Mouse (Mus musculus) limb, embryonic 11.5 days (tissue): ENCODE results near the gene Mapk8ip3. TPM values are rescaled to one million over a fixed set of nuclear protein-coding genes. Genes with fewer than 3 reads are reported as not detected.

Experiments used
- ATAC-seq: fragments of 200-750 bp; cut with Nextera tagmentation; 2 replicates; pipeline ENCODE4 v1.8.0; 2017; ENCODE audit warnings: low read depth; ENCODE audit not compliant: insufficient number of reproducible peaks, low FRiP score, low TSS enrichment
- DNase-seq: peaks from one replicate; pipeline ENCODE4 v3.0.0-alpha.2; 2015; ENCODE audit warnings: low spot score
- H3K27ac ChIP-seq: fragments of 300-500 bp; sonication (generic); replicated peaks from 2 replicates; pipeline ENCODE4 v1.5.1; 2014; ENCODE audit warnings: low read depth, mild to moderate bottlenecking, low read length
- H3K27me3 ChIP-seq: fragments of 300-500 bp; sonication (generic); 2 replicates; pipeline ENCODE4 v1.6.1; 2014; ENCODE audit warnings: mild to moderate bottlenecking, low read length, mixed read lengths; ENCODE audit not compliant: control insufficient read depth, insufficient read depth
- H3K36me3 ChIP-seq: fragments of 300-500 bp; sonication (generic); 2 replicates; pipeline ENCODE4 v1.6.1; 2014; ENCODE audit warnings: mild to moderate bottlenecking, low read length, moderate library complexity, mixed read lengths; ENCODE audit not compliant: control insufficient read depth, insufficient read depth
- H3K4me1 ChIP-seq: fragments of 300-500 bp; sonication (generic); 2 replicates; pipeline ENCODE4 v1.6.1; 2014; ENCODE audit warnings: low read length, mixed read lengths; ENCODE audit not compliant: control insufficient read depth, insufficient read depth
- H3K4me2 ChIP-seq: fragments of 300-500 bp; sonication (generic); 2 replicates; pipeline ENCODE4 v1.6.1; 2014; ENCODE audit warnings: low read depth, mild to moderate bottlenecking, moderate library complexity; ENCODE audit not compliant: severe bottlenecking
- H3K4me3 ChIP-seq: fragments of 300-500 bp; sonication (generic); 2 replicates; pipeline ENCODE4 v1.5.1; 2014; ENCODE audit warnings: low read depth, low read length
- H3K9ac ChIP-seq: fragments of 300-500 bp; sonication (generic); 2 replicates; pipeline ENCODE4 v1.6.1; 2014; ENCODE audit warnings: mild to moderate bottlenecking, low read length
- H3K9me3 ChIP-seq: fragments of 300-500 bp; sonication (generic); 2 replicates; pipeline ENCODE4 v1.6.1; 2016; ENCODE audit warnings: low read length; ENCODE audit not compliant: control insufficient read depth
- WGBS: fragments of 180-500 bp; shearing (Covaris S2); extraction: QIAGEN DNeasy Blood & Tissue Kit; methylation state at CpG from one replicate; pipeline ENCODE4 v1.1.7; 2014; 5-methylcytosine and 5-hydroxymethylcytosine counted together
- polyA plus RNA-seq: library from polyadenylated mRNA; unstranded; fragments of >200 nt; fragmentation: Nextera tagmentation; extraction: Ambion mirVana; gene quantifications from 2 replicates; pipeline ENCODE4 v1.2.1, GENCODE M21; 2014

Gene Mapk8ip3
- polyA plus RNA-seq, 1 experiment from 2014 or later, result 31.0 TPM

DNA sequence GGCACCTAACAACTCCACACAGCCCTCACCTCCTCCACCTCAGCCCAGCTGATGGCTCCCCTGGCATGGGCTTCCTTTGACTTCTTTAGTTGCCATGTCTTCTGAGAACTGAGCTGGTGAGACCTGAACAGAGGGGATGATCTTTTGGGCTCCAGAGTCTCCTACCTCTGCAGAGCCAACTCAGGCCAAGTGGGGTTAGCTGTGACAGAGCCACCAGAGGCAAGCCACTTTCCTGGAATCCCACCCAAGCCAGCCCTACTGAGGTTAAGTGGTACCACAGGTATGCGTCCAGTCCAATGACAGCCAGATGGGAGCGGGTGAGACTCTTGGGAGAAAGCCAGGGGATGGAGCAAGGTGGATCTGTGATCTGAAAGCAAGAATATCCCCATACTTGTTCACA lies 43.5 kb downstream of the Mapk8ip3 start:
- Histone ChIP-seq H3K27me3 (no peaks in the 10 kb centered on the region), H3K27ac (no peak overlapping the region), H3K9ac (no peak overlapping the region), H3K36me3 (peaks cover 27% of the 10 kb centered on the region), H3K4me1 (peaks cover 25% of the 10 kb centered on the region), H3K4me3 (no peak overlapping the region), H3K4me2 (no peak overlapping the region), H3K9me3 (no peaks in the 10 kb centered on the region)
- DNase-seq (no peak), ATAC-seq (no peak)
- WGBS, result 89% methylated on average over 2 of the region's 2 CpGs

- WGBS, result 95% methylated on average over 12 of the region's 12 CpGs
- Histone ChIP-seq H3K27ac (no peak overlapping the region), H3K9ac (no peak overlapping the region), H3K4me2 (no peak overlapping the region), H3K4me3 (no peak overlapping the region), H3K27me3 (no peaks in the 10 kb centered on the region), H3K9me3 (no peaks in the 10 kb centered on the region), H3K36me3 (peaks cover 23% of the 10 kb centered on the region), H3K4me1 (peaks cover 26% of the 10 kb centered on the region)
- no peak for DNase-seq
- ATAC-seq, result no peak
These were observed 44.0 kb downstream of the Mapk8ip3 start for GRCm38 (mm10) chr17:24892785-24893184.

GRCm38 (mm10) chr17:24891321-24891720 lies 45.5 kb downstream of the Mapk8ip3 start:
- Histone ChIP-seq H3K27me3 (no peaks in the 10 kb centered on the region), H3K36me3 (peaks cover 19% of the 10 kb centered on the region), H3K27ac (no peak overlapping the region), H3K4me1 (peaks cover 24% of the 10 kb centered on the region), H3K4me3 (no peak overlapping the region), H3K9me3 (no peaks in the 10 kb centered on the region), H3K4me2 (no peak overlapping the region), H3K9ac (no peak overlapping the region)
- ATAC-seq, result no peak
- 92% methylated on average over 13 of the region's 13 CpGs for WGBS
- DNase-seq, result no peak

GRCm38 (mm10) chr17:24890151-24891092 lies 46.4 kb downstream of the Mapk8ip3 start:
- no peak overlapping the region for H3K4me2 ChIP-seq
- WGBS, result 90% methylated on average over 19 of the region's 19 CpGs
- 0 out of 2 replicates have a peak overlapping the region, but pooled peaks have one; percentile 12 for H3K9ac ChIP-seq
- H3K27me3 ChIP-seq, result no peaks in the 10 kb centered on the region
- no peak overlapping the region for H3K4me3 ChIP-seq
- no peak overlapping the region for H3K27ac ChIP-seq
- ATAC-seq (no peak), DNase-seq (no peak)
- H3K36me3 ChIP-seq, result peaks cover 19% of the 10 kb centered on the region
- peaks cover 19% of the 10 kb centered on the region for H3K4me1 ChIP-seq
- no peaks in the 10 kb centered on the region for H3K9me3 ChIP-seq

- peaks cover 19% of the 10 kb centered on the region for H3K36me3 ChIP-seq
These were observed 47.9 kb downstream of the Mapk8ip3 start for GRCm38 (mm10) chr17:24888862-24889261.

GRCm38 (mm10) chr17:24887291-24888080 lies 49.3 kb downstream of the Mapk8ip3 start:
- Histone ChIP-seq H3K36me3 (peaks cover 19% of the 10 kb centered on the region), H3K9me3 (no peaks in the 10 kb centered on the region), H3K27ac (no peak overlapping the region), H3K9ac (peak overlapping the region; percentile 75), H3K4me2 (peak overlapping the region; percentile 93), H3K4me3 (peak overlapping the region; percentile 69), H3K4me1 (peaks cover 15% of the 10 kb centered on the region; the same call in 1 of the 2 replicates), H3K27me3 (no peaks in the 10 kb centered on the region)
- DNase-seq, result no peak
- ATAC-seq, result no peak
- WGBS, result 66% methylated on average over 18 of the region's 18 CpGs

More at GRCm38 (mm10) chr17:24888862-24889261, 47.9 kb downstream of the Mapk8ip3 start:
- ATAC-seq (no peak), DNase-seq (no peak)
- 91% methylated on average over 3 of the region's 3 CpGs for WGBS
- Histone ChIP-seq H3K4me1 (peaks cover 16% of the 10 kb centered on the region), H3K9me3 (no peaks in the 10 kb centered on the region), H3K27me3 (no peaks in the 10 kb centered on the region), H3K27ac (no peak overlapping the region), H3K9ac (no peak overlapping the region), H3K4me2 (0 out of 2 replicates have a peak overlapping the region, but pooled peaks have one; percentile 1), H3K4me3 (no peak overlapping the region)

- WGBS, result 2% methylated on average over 18 of the region's 18 CpGs
- H3K4me1 ChIP-seq, result peaks cover 15% of the 10 kb centered on the region; the same call in 1 of the 2 replicates
- no peak for DNase-seq
- ATAC-seq, result peak; percentile 1; the same call in 1 of the 2 replicates
- H3K4me3 ChIP-seq, result peak overlapping the region; percentile 69
- no peaks in the 10 kb centered on the region for H3K9me3 ChIP-seq
- H3K36me3 ChIP-seq, result peaks cover 18% of the 10 kb centered on the region
- H3K4me2 ChIP-seq, result peak overlapping the region; percentile 93
- H3K27ac ChIP-seq, result no peak overlapping the region
- no peaks in the 10 kb centered on the region for H3K27me3 ChIP-seq
- peak overlapping the region; percentile 75 for H3K9ac ChIP-seq
These were observed 49.9 kb downstream of the Mapk8ip3 start for GRCm38 (mm10) chr17:24886932-24887271.
